Mouse (Mus musculus) CH12.LX (cell line): ENCODE data around the gene Zbtb21. TPM values are rescaled to one million over a fixed set of nuclear protein-coding genes. Genes with fewer than 3 reads are reported as not detected.
"Not testable (repeated sequence)": the region's sequence is repeated elsewhere in the genome, so short reads cannot be mapped to it uniquely, and the experiment has no call there.

Experiments used
- DNase-seq: peaks from one replicate; pipeline ENCODE4 v3.0.0-alpha.2; 2013; ENCODE audit errors: extremely low read depth
- H3K27ac ChIP-seq: 2 replicates; pipeline ENCODE4 v1.5.1; 2012; ENCODE audit warnings: low read depth, mild to moderate bottlenecking, control low read depth, moderate library complexity; ENCODE audit not compliant: insufficient read depth
- H3K27me3 ChIP-seq: replicated peaks from 2 replicates; pipeline ENCODE3; 2012; ENCODE audit warnings: inconsistent platforms
- H3K36me3 ChIP-seq, 2 experiments: replicated peaks in 1 of 2; 2 replicates each; pipeline versions ENCODE3 to v1.6.1; 2012; ENCODE audit warnings: inconsistent platforms in 1 of 2, low read length in 1 of 2, mild to moderate bottlenecking in 1 of 2, mixed read lengths in 1 of 2, moderate library complexity in 1 of 2; ENCODE audit not compliant: control insufficient read depth in 1 of 2, insufficient read depth in 1 of 2
- H3K4me1 ChIP-seq, 2 experiments: 2 replicates each; pipeline ENCODE4 v1.6.1; 2012; ENCODE audit warnings: inconsistent platforms in 1 of 2, moderate library complexity in 1 of 2; ENCODE audit not compliant: insufficient read depth in 2 of 2, control insufficient read depth in 1 of 2
- H3K4me2 ChIP-seq: 2 replicates; pipeline ENCODE4 v1.6.1; 2012; ENCODE audit warnings: low read depth, mild to moderate bottlenecking, control low read depth; ENCODE audit not compliant: poor library complexity, insufficient read depth, severe bottlenecking
- H3K4me3 ChIP-seq, 3 experiments: fragments of 150-350 bp in 1 of 3; sonication (generic) in 1 of 3; replicated peaks in 1 of 3; 2 replicates each; pipeline versions ENCODE3 to v1.5.1; 2011 to 2012; ENCODE audit warnings: low read depth in 2 of 3, low read length in 2 of 3, mild to moderate bottlenecking in 2 of 3, moderate library complexity in 2 of 3, control low read depth in 1 of 3, improper control_type of control experiment in 1 of 3, inconsistent platforms in 1 of 3, mixed read lengths in 1 of 3; ENCODE audit not compliant: poor library complexity in 1 of 3
- H3K79me2 ChIP-seq: replicated peaks from 2 replicates; pipeline ENCODE4 v1.6.1; 2012; ENCODE audit warnings: mild to moderate bottlenecking, moderate library complexity; ENCODE audit not compliant: control insufficient read depth, poor library complexity, insufficient read depth, severe bottlenecking; ENCODE audit errors: extremely low read depth
- H3K9ac ChIP-seq: 2 replicates; pipeline ENCODE4 v1.6.1; 2012; ENCODE audit warnings: low read depth, mild to moderate bottlenecking, control low read depth, moderate library complexity; ENCODE audit not compliant: insufficient read depth
- H3K9me3 ChIP-seq: replicated peaks from 2 replicates; pipeline ENCODE3; 2012; ENCODE audit warnings: low read length, inconsistent platforms, mixed read lengths
- CHD2 ChIP-seq: IDR thresholded peaks from 2 replicates; pipeline ENCODE4 v1.6.1; 2011; ENCODE audit warnings: low read length, improper control_type of control experiment
- CTCF ChIP-seq, 2 experiments: IDR thresholded peaks in 1 of 2; conservative IDR thresholded peaks in 1 of 2; 2 replicates each; pipeline ENCODE4 v1.5.1; 2011 to 2012; ENCODE audit warnings: low read depth in 2 of 2, low read length in 2 of 2, improper control_type of control experiment in 1 of 2, inconsistent platforms in 1 of 2, mild to moderate bottlenecking in 1 of 2, moderate library complexity in 1 of 2
- EP300 ChIP-seq: IDR thresholded peaks from 2 replicates; pipeline ENCODE4 v1.6.1; 2011; ENCODE audit warnings: low read length, improper control_type of control experiment
- GABPA ChIP-seq: IDR thresholded peaks from 2 replicates; pipeline ENCODE4 v1.6.1; 2012; ENCODE audit warnings: low read depth, low read length, improper control_type of control experiment, inconsistent platforms; ENCODE audit not compliant: insufficient replicate concordance
- IRF4 ChIP-seq: IDR thresholded peaks from 2 replicates; pipeline ENCODE4 v1.6.1; 2014; ENCODE audit warnings: low read depth, mild to moderate bottlenecking, inconsistent platforms, low read length, improper control_type of control experiment
- JUN ChIP-seq: IDR thresholded peaks from 2 replicates; pipeline ENCODE4 v1.6.1; 2011; ENCODE audit warnings: low read depth, mild to moderate bottlenecking, low read length, improper control_type of control experiment, moderate library complexity; ENCODE audit not compliant: insufficient read depth
- JUND ChIP-seq: conservative IDR thresholded peaks from 2 replicates; pipeline ENCODE4 v1.6.1; 2011; ENCODE audit warnings: low read depth, low read length, improper control_type of control experiment
- MAFK ChIP-seq: IDR thresholded peaks from 2 replicates; pipeline ENCODE4 v1.6.1; 2011; ENCODE audit warnings: low read length, improper control_type of control experiment; ENCODE audit not compliant: insufficient replicate concordance
- MEF2A ChIP-seq: IDR thresholded peaks from 2 replicates; pipeline ENCODE4 v1.6.1; 2014; ENCODE audit warnings: low read depth, mild to moderate bottlenecking, inconsistent platforms, low read length, improper control_type of control experiment, borderline replicate concordance
- MYC ChIP-seq: IDR thresholded peaks from 2 replicates; pipeline ENCODE4 v1.6.1; 2011; ENCODE audit warnings: low read depth, mild to moderate bottlenecking, improper control_type of control experiment, low read length
- NELFE ChIP-seq: IDR thresholded peaks from 2 replicates; pipeline ENCODE4 v1.6.1; 2011; ENCODE audit warnings: low read depth, low read length, improper control_type of control experiment
- POLR2A ChIP-seq: IDR thresholded peaks from 2 replicates; pipeline ENCODE4 v1.6.1; 2011; ENCODE audit warnings: low read depth, mild to moderate bottlenecking, improper control_type of control experiment, low read length
- SIN3A ChIP-seq: IDR thresholded peaks from 2 replicates; pipeline ENCODE4 v1.6.1; 2012; ENCODE audit warnings: low read length, improper control_type of control experiment, inconsistent platforms
- TBP ChIP-seq: conservative IDR thresholded peaks from 2 replicates; pipeline ENCODE4 v1.6.1; 2011; ENCODE audit warnings: low read depth, low read length, improper control_type of control experiment
- USF2 ChIP-seq: conservative IDR thresholded peaks from 2 replicates; pipeline ENCODE4 v1.6.1; 2011; ENCODE audit warnings: low read depth, low read length, improper control_type of control experiment
- ZC3H11A ChIP-seq: IDR thresholded peaks from 2 replicates; pipeline ENCODE4 v1.6.1; 2012; ENCODE audit warnings: low read depth, mild to moderate bottlenecking, inconsistent platforms, low read length, improper control_type of control experiment
- dilution Hi-C: fragments of 300-500 bp; cut with MboI; formaldehyde crosslinking; loops from 2 replicates; pipeline ENCODE4 v1.14.3; 2020; ENCODE audit warnings: low sequenced_read_pairs; ENCODE audit not compliant: extremely low pct_unique_long_range_greater_than_20kb, extremely low pct_ligation_motif_present
- in situ Hi-C: fragments of 300-500 bp; cut with MboI; formaldehyde crosslinking; loops from 3 replicates; pipeline ENCODE4 v1.14.3; 2019; ENCODE audit warnings: low sequenced_read_pairs, low pct_ligation_motif_present, low pct_unique_long_range_greater_than_20kb, mixed read lengths
- polyA plus RNA-seq: library from polyadenylated mRNA; unstranded; fragments of >175 nt; gene quantifications from 2 replicates; pipeline ENCODE4 v1.2.1, GENCODE M21; 2012; ENCODE audit warnings: low read depth; ENCODE audit not compliant: insufficient read length
- total RNA-seq, 2 experiments: library from RNA; depleted of rRNA; stranded (reverse); fragments of 300-350 nt in 1 of 2; fragments of >200 nt in 1 of 2; gene quantifications; 2 replicates each; pipeline ENCODE4 v1.2.3; 2012 to 2014

Zbtb21 gene
- total and polyA plus RNA-seq, 3 experiments = 9.9 to 24.8 (median 13.2) TPM

DNA sequence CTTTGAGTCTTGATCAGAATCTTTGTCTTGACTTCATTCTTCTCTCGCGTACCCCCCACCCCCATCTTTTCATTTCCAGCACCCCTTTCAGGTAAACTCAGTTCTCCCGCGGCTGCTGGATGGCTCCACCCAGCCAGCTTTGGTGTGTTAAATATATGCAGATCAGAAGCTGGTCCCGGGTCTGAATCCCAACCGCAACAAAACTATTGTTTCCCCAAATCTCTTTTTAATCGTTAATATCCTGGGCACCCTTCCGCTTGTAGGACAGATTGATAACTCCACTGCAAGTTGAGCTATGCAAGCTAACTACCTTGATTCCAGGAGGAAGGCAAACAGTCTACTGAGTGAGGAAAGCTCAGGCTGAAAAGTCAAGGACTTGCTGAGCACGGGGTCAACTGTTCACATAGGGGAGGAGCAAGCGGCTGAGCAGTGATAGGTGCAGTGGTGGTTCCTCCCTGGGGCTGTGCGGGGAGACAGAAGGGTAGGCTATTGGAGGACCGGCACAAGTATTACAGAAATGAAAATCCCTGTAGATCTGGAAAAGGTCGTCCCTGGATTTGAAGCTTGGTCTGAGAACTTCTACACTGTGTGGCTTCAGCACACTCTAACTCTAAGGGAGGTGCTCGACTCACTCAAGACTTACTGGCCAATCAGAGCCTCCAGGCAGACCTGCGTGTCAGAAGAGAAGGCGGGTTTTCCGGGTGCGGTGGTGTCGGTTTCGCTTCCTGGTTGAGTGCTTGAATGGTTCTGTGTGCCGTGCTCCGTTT is 34.4 kb upstream of the Zbtb21 start, which contains the start of gene B230307C23Rik (continued):
- no peak for TF ChIP-seq MYC
- peak; percentile 79 for TF ChIP-seq POLR2A
- no peak for TF ChIP-seq ZC3H11A
- TF ChIP-seq NELFE = peak; percentile 48
- peak; percentile 53; the same call in 1 of the 2 replicates for TF ChIP-seq TBP
- TF ChIP-seq SIN3A = no peak; the same call in none of the 2 replicates
- TF ChIP-seq JUND = no peak
- no peak for TF ChIP-seq MAFK
- TF ChIP-seq CHD2 = peak; percentile 78; the same call in 1 of the 2 replicates
- no peak; the same call in 1 of the 2 replicates for TF ChIP-seq USF2
- no peak for TF ChIP-seq CTCF (conservative IDR thresholded peaks at IDR 0.05 in 1 of 2, IDR thresholded peaks at IDR 0.05 in 1 of 2; ENCODE audit: low read depth in 2 of 2, low read length in 2 of 2)
- TF ChIP-seq IRF4 = peak; percentile 91
- no peak; the same call in 1 of the 2 replicates for TF ChIP-seq EP300
- TF ChIP-seq GABPA = no peak

- no peak for DNase-seq
- H3K27ac ChIP-seq = no peak overlapping the region
- peaks cover 18% of the 10 kb centered on the region for H3K9me3 ChIP-seq
- peaks cover 8 to 23% of the 10 kb centered on the region in 2 experiments for H3K4me1 ChIP-seq
- peaks cover 35% of the 10 kb centered on the region for H3K79me2 ChIP-seq
- dilution Hi-C loops (no loop called here), in situ Hi-C loops (loop anchor here (5.0 kb wide), 1 partner anchor 86 kb away; the partner anchor contains the start of gene A630089N07Rik)
- H3K27me3 ChIP-seq = peaks cover 1% of the 10 kb centered on the region
- peak overlapping the region; percentile 70 for H3K9ac ChIP-seq
- TF ChIP-seq MEF2A = no peak
- TF ChIP-seq SIN3A = 0 out of 2 replicates have a peak, but pooled peaks have one; percentile 10
- H3K4me2 ChIP-seq = peak overlapping the region; percentile 93
- H3K4me3 ChIP-seq = peak overlapping the region in 2 of 3 experiments; percentile 60 to 66
- peaks cover 12 to 20% of the 10 kb centered on the region in 2 experiments for H3K36me3 ChIP-seq
Observed at GRCm38 (mm10) chr16:97995849-97996615, 33.6 kb upstream of the Zbtb21 start.

DNA sequence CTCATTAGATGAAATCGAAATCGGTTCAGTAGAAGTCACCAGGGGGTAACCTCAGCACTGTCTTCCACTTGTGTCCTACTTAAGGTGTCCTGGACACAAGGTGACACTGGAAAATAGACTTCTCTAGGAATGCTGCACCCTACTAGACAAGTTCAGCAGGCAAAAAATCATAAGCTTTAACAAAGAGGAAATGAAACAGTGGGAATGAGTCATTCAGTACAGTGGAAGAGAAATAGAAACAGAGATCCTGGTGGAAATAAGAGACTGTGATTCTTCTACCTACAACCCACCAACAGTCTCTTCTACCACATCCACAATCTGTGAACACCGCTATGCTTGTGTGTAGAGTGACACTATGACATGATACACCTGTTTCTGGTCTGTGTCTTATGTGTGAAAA is 30.1 kb upstream of the Zbtb21 start:
- TF ChIP-seq JUN (peak; percentile 46; the same call in 1 of the 2 replicates), EP300 (peak; percentile 88), JUND (peak; percentile 60), IRF4 (peak; percentile 81)
- H3K36me3 ChIP-seq, H3K27me3 ChIP-seq, dilution Hi-C loops, in situ Hi-C loops, H3K4me3 ChIP-seq, H3K9me3 ChIP-seq, H3K9ac ChIP-seq, H3K79me2 ChIP-seq, H3K4me2 ChIP-seq, H3K27ac ChIP-seq: not testable (repeated sequence)
- DNase-seq = peak; percentile 14
- peaks cover 8 to 19% of the 10 kb centered on the region in 2 experiments for H3K4me1 ChIP-seq
